Mouse (Mus musculus): ENCODE measurements around the gene Gmnn.
A peak's percentile ranks its signal among the peaks of the same experiment; 100 is the strongest.

Gmnn gene

DNA sequence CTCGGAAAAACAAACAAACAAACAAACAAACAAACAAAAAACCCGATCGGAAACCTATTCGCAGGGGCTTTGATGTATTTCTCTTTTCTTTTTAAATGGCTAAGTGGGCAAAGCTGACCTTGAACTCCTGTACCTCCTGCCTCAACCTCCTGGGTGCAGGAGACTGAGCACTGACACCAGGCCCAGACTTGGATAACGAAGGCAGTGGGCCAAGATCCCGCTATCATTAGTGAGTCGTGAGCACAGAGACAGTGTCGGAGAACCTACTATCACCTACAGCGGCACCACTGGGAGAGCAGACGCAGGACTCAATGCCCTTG, 680 bp downstream of the Gmnn start:
- no peak for DNase-seq (ENCODE audit: low read depth)

DNA sequence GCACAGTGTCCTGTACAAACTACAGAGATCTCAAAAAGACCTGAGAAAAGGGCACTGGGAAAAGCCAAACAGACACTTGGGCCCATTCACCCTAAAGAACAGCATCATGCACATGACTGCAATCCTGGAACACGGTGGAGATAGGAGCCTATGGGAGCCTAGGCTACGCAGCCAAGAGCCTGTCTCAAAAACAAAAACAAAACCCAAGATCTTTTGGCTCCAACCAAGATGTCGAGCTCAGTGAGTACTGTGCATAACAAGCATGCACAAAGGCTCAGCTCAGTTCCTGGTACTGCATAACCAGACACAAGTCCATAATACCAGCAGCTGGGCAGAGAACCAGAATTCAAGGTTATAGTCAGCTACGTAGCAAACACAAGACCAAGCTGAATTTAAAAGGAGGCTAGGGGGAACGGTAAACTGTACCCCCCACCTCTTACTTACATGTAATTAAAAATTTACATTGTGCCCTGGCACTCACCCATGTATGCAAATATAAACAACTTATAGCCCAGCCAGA, 1.3 kb downstream of the Gmnn start:
- no peak for DNase-seq (ENCODE audit: low read depth)

DNA sequence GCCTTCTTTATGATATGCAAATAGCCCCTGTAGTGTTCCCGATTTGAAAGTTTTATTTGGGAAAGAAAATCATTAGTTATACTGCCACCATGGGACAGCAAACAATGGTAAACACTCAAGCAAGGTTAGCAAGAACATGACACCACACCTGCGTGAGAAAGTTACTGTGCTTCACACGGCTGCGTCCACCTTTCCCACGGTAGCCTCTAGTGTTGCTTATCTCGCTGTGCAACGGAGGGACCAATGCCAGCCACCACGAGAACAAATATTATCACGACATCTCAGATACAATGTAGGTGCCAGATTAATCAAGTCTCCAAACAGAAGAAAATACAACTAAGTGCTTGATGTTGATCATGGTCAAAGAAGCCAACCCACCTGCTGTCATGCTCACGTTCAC, 2.3 kb downstream of the Gmnn start:
- DNase-seq (ENCODE audit: low read depth), result no peak

DNA sequence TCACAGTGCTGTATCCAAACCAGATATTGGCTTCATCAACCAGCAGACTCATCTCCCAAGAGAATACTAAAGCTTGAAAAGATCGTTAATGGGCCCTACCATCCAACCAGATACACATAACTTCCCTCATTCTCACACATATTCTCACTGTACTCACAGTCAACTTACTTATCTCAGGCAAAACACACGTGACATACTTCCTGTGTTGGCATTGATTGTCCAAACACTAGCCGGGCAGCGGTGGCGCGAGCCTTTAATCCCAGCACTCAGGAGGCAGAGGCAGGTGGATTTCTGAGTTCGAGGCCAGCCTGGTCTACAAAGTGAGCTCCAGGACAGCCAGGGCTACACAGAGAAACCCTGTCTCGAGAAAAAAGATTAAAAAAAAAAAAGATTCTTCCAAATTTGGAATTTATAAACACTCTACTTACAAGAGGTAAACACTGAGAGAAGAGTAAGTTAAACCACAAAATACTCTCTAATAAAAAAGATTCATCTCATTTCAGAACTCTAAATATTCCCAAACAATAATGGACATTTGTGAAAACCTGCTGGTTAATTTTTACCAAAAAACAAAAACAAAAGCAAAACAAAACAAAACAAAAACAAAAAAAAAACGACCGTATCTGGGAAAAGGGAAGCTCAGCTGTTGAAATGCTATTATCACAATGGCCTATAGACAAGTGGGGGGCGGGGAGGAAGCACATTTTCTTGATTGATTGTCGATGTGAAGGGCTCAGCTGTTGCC, 3.7 kb downstream of the Gmnn start:
- peak; percentile 41 for DNase-seq (ENCODE audit: low read depth)

DNA sequence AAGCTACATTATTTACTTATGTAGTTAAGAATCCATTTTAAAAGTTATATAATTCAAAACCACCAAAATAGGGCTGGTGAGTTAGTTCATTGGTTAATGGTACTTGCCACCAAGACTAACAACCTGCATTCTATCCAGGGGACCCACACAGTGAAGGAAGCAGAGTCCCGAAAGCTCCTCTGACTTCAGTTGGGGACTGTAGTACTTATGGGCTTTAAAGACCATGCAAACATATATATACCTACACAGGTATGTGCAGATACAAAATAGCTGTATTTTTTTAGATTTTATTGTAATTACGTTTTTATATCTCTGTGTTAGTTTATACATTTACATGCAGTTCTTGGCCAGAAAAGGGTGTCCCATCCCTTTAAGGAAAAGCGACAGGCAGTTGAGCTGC, 5.0 kb downstream of the Gmnn start:
- no peak for DNase-seq (ENCODE audit: low read depth)

DNA sequence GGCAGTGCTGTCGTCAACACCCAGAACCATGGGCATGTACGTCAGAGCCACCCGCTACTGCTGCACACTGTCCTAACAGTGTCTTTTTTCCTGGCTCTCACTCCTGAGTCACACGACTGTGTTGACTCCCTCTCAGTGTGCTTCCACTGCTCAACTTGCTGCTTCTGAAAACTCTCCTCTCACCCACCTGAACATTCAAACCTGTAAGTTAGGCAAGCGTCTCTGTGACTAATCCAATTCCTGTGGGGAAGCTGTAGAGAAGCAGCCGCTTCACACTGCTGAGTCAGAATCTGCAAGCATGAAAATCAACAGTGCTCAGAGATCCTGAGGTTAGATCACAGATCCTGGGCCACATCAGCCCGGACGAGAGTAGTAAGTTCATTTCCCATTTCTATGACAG, 10.3 kb downstream of the Gmnn start:
- DNase-seq (ENCODE audit: low read depth), result peak; percentile 74

DNA sequence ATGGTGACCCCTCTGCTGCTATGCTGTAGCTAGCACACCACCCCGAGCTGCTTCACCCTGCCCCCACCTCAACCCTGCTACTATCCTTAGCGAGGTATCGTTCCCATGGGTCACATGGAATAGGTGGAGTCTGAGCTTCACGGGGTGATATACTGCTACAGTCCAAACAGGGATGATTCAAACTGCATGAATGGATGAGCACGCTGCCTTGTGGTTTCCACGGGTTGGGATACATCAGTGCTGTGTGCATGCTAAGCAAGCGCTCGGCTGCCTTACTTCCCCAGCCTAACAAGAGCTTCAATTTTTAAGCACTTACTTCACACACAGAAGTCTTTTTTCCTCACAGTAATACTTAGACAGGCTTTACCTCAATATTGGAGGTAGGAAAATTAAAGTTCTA, 10.9 kb downstream of the Gmnn start:
- no peak for DNase-seq (ENCODE audit: low read depth)

DNA sequence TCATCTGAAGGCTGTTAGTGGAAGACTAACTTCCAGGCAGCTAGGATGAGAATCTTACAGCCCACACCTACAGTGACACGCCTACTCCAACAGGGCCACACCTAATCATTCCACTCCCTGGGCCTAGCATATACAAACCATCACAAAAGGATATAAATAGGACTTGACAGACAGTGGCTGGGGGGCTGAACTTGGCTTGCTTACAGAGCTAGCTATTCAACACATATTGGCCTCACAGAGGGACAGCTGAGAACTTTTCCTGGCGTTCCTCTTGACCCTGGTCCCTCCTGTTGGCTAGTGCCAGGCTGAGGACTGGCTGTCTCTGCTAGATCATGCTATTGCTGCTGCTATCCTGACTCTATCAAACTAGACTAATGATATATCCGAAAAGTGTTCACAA, 13.9 kb downstream of the Gmnn start:
- DNase-seq (ENCODE audit: low read depth), result no peak

DNA sequence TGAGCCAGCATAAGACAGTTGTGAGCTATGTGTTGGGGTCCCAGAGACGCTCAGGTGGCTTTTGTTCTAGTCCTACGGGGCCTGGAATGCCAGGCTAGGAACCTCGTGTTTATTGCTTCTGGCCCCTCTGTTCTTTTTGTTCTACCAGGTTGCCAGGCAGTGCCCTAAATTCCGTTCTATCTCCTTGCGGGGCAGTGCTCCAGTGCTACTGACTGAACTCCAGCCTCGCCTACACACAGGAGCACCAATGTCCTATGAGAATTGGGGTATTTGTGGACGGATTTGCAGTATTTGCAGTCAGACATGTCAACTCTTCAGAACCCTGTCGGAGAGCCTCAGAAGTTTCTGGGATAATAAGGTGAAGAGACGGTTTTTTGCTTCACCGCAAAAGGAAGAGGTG, 20.7 kb downstream of the Gmnn start, which contains the start of gene Armh2:
Armh2 (plus strand) TSS at position 205 of the 400 bp plus-strand sequence.
- no peak for DNase-seq (ENCODE audit: low read depth)

DNA sequence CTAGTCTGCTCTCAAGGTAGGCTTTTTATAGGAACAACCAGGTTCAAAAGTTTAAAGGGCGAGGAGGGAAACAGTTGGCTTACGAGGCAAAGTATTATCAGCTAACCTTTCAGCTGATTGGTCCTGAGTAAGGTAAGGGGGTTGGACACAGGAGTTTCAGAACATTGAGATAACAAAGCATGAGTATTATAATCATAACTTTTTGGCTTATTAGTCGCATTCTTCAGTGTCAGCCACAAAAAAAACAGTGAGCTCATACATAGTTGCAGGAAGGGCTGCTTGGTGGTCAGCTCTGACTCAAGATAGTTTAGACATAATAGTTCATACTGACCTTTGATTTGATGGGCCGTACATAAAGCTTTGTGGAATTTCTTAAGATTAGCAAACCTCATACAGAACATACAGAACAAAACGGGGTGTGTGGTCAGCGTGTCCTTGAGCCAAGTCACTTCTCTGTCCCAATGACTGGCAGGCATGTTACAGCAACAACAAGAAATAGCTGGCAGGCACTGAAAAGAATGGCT, 26.1 kb downstream of the Gmnn start:
- DNase-seq (ENCODE audit: low read depth), result peak; percentile 58

DNA sequence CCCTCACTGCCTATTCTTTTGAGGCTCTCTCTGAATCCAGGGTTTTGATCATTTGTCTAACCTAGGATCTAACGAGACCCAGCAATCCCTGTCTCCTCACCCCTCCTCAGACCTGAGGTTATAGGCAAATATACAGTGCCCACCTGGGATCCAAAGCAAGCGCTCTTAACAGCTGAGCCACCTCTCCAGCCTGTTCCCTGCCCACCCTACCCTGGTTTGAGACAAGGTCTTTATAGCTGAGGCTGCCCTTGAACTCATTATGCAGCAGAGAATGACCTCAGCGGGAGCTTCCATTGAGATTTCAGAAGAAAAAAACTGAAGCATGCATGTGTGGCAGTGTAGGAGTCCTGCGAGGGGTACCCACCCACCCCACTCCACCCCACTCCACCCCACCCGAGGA, 27.2 kb downstream of the Gmnn start:
- no peak for DNase-seq (ENCODE audit: low read depth)

DNA sequence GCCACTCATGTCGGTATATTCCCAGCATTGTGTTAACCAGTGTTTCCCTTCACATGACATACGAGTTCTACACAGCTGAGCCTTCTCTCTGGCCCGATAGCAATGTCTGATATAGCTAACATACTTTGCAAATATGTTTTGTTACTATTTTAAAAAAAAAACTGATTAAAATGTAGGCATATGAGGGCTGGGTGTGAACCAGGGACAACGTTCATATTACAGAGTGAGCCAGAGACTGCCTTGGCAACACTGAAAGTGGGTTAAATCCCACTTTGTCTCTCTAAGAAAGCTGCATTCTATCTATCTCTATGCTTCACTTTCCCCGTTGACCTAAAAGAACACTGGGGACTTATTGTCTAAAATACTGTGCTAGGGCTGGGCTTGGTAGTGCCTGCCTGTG, 32.6 kb downstream of the Gmnn start:
- no peak for DNase-seq (ENCODE audit: low read depth)

DNA sequence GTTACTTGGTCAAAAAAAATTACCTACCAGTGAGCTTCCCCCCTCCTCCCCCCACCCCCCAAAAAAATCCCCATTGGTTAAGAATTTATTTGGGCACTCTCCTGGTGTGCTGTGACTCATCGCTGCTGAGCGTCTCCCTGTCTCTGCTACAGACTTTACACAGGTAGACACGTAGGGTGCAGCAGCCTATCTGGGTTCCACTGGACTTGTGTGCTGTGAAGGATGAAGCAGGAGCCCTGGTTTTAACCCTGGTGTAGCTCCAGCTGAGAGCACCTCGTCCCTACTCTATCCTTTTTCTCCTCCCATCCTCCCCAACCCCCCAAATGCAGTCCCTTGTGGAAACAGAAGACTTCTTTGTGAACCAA, 37.3 kb downstream of the Gmnn start:
- no peak for DNase-seq (ENCODE audit: low read depth)

DNA sequence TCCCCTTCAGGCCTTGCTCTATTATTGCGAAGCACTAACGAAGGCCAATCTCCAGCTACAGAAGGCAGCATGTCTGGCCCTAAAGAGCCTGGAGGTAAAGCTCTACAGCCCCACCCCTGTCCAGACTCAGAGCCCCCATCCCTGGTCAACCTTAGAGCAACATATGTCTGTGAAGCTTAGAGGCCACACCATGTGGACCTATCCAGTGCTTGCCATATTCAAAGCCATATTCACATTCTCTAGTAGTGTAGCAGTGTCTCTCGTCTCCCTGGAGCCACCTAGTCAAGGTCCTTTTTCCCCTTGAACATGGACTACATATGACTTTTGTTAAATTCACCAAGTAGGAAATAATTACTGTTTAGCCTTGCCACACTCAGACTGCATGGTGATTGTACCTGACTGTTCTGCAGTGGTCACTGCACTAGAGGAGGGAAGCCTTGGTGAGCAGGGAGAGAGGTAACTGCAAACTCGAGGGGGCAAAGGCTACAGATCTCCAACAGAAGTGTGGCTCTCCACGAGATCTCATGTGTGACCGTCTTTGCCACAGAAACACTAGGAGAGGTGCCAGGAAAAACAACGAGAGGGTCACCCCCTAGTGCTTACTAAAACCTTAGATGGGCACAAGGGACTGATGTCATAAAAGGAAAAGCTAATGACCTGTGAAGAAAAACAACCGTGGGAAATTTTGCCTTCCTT, 37.9 kb downstream of the Gmnn start:
- no peak for DNase-seq (ENCODE audit: low read depth)

DNA sequence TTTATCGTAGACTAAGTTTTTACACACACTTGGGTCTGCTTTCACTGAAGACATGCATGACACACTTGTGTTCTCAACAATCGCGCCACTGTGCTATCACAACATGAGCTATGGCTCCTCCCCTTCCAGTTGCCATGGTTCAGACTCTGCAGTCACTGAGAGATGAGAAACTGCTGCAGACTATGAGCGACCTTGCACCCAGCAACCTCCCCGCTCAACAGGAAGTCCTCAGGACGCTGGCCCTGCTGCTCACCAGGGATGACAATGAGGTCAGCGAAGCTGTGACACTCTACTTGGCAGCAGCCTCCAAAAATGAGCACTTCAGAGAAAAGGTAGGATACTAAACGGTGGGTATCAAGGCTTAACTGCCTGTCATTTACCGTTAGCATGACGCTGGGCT, 40.2 kb downstream of the Gmnn start:
- DNase-seq (ENCODE audit: low read depth), result peak; percentile 39

DNA sequence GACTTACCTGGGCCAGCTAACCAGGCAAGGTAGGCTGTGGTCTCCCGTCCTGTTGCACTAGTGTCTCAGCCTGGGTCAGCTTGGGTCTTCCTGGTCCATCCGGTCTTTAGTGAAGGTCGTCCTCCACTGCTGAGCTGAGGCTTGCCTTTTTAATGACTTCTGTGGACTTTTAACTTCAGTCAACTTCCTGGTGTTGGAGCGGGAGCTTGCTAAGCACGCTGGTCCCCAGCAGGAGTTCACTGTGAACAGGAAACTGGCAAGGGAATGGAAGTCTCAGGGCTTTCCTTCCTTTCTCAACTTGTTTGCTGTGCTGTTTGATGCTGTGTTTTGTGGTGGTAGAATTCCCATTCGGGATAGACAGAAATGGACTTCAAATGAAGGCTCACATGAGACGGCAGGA, 44.0 kb downstream of the Gmnn start:
- DNase-seq (ENCODE audit: low read depth), result no peak

DNA sequence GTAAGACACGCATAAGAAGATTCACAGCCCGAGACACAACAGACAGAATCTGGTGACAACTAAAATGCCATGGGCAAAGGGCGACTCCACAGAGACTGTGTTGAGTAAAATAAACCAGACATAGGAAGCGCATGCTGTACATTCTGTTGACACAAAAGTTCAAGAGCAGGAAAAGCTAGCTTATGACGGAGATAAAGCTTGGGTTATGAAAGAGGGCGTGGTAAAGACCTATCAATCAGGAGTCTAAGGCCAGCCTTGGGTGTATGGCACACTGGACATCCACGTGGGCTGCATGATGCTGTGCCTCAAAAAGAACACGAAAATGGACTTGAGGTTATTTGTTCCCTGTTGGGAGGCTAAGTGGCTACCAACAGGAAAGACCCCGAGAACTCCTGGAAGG, 45.3 kb downstream of the Gmnn start:
- no peak for DNase-seq (ENCODE audit: low read depth)

DNA sequence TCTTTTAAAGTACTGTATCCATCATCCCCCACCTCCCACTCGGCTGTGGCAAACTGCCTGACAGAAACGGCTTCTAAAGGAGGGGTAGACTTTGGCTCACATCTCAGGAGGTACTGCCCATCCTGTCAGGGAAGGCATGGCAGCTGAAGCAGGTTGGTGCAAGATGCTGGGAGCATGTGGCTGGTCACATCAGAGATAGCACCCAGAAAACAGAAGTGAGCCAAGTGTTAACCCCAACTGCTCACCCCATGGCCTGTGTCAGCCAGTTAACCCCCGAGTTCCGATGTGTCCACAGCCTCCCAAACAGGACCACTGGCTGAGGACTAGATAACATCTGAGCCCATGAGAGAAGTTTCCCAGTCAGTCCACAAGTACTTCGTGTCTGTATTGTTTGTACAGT, 46.1 kb downstream of the Gmnn start:
- DNase-seq (ENCODE audit: low read depth), result no peak

DNA sequence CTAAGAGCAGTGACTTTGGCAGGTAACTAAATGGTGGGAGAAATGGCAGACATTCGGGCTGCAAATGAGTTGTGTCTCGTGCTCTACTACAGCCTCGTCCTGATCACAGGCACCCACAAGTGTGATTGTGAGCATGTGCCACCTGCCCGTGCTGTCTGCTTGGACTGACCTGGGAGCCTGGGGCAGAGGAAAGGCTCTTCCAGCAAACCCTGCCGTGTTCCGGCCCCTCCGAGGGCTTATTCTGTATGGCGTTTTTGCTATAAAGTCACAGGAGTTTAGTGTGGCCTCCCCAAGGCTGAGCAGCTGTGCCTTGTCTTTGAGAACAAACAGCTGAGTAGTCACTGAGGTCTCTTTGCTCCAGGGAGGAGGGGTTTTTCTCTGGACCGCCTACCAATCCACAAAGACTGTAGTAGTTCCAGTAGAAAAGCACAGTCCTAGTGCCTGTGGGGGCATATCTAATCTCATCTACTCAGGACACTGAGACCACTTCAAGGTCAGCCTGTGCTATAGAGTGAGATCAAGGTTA, 47.3 kb downstream of the Gmnn start:
- DNase-seq (ENCODE audit: low read depth), result no peak

DNA sequence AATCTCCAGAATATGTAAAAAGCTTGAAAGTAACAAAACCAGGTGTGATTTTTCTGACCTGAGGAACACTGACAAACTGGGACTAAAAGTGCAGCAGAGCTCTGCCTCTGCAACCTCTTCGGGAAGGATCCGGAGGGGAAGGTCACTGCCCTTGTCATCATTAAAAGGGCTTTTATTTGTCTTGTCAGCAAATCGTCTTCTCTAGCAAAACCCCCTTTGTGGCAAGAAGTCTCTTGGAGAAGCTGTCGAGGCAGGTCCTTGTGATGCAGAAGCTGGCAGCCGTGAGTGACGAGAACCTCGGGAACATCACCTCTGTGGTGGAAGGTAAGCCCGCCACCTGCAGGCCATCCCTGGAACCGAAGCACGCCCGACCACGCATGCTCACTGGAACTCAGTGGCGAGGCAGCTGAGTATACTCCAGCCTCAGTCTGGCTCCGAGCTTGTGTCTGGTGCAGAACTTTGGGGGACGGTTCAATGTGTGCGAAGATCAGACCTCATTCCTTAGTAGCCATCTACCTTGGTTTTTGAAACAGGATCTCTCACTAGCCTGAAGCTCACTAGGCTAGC, 48.2 kb downstream of the Gmnn start:
- DNase-seq (ENCODE audit: low read depth), result peak; percentile 45

DNA sequence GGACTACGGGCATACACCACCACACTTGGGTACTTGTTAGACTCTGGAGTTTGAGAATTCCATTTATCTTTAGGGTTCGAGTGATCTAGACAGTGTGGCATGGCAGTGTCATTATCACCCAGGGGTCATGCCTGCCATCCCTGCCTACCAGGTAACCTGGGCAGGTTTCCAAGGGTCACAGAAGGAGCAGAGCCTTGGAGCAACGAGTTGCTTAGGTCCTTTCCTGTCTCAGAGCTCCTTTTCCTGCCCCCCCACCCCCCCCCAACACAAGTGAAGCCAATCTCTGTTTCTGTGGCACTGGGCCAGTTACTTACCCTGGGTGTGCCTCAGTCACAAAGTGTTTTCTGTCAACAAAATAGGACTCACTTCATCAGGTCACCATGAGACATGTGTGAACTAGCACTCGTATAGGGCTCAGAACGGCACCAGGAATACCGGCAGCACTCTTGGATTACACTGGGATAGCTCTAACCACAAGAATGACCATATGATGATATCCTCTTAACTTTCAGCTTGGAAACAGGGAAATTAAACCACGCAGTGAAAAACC, 49.1 kb downstream of the Gmnn start:
- no peak for DNase-seq (ENCODE audit: low read depth)

DNA sequence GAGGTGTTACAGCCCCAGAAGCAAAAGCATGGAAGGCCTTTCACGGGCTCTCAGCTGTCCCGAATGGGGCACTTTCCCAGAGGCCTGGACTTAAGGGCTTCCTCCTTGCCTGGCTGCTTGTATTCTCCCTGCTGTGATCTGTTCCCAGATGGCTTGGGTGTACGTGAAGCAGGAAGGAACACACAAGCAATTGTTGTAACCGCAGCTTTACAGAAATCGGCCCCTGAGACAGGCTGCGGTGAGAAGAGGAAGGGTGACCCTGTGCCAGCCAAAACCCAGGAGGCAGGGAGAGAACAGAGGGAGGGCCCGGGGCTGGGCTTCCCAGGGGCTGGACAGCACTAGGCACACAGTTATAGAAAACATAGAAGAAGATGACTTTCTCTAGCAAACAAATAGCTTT, 50.8 kb downstream of the Gmnn start:
- peak; percentile 20 for DNase-seq (ENCODE audit: low read depth)

All from 416B (cell line).